Mouse (Mus musculus): Measurements from ENCODE around the gene Zfp704.

Zfp704 gene

GRCm38 (mm10) chr3:9513703-9514110 is 96.2 kb downstream of the Zfp704 start:
- DNase-seq = no peak

- no peak for DNase-seq
Observed at GRCm38 (mm10) chr3:9512199-9512598, 97.7 kb downstream of the Zfp704 start.

GRCm38 (mm10) chr3:9505692-9506211 is 104.1 kb downstream of the Zfp704 start:
- DNase-seq = no peak

- DNase-seq = no peak
Observed at GRCm38 (mm10) chr3:9504371-9504770, 105.5 kb downstream of the Zfp704 start.

GRCm38 (mm10) chr3:9500725-9501124 is 109.2 kb downstream of the Zfp704 start:
- peak in 1 of 2 experiments; percentile 28 for DNase-seq

DNA sequence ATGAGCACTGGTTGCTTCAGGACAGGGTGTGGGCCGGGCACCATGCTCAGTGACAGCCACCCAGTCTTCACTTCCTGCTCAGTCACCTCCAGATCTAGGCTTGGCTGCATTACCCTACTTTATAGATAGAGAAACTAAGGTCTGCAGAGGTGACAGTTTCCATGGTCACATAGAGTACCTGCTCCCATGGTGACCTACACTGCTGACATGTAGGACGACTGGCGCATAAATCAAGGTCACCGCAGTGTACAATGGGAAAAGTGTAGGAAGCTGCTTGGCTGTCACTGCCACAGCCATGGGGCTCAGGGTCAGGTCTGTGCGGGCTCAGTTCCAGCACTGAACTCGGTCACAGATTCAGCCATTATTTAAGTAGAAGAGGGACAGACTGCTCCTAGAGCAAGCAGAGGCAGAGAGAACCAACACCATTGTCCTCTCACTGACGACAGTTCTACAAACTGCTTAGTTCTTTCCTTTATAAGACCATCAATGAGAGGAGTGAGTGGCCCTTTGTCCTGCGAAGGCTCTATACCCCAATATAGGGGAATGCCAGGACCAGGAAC is 109.8 kb downstream of the Zfp704 start:
- DNase-seq = peak; percentile 7 to 9

- DNase-seq = peak in 1 of 2 experiments; percentile 10
Observed at GRCm38 (mm10) chr3:9499489-9499888, 110.4 kb downstream of the Zfp704 start.

DNA sequence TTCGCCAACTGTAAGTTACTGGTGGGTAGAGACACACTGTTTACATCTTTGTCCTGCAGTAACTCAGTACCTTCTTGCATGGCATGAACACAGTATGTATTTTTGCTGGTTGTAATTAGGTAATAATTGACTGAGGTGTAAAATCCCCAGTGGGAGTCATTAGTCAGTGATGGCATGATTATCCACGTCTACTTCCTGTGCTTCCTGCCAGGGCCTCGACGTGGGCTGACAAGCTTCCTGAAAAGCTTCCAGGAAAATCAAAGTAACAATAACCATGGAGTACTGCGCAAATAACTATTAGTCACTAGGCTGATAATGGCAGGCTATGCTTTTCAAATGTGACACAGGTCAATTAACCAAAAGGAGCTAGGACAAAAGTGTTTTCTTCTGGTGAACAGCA is 112.6 kb downstream of the Zfp704 start:
- DNase-seq = no peak

GRCm38 (mm10) chr3:9491766-9492283 is 118.1 kb downstream of the Zfp704 start:
- DNase-seq = no peak

DNA sequence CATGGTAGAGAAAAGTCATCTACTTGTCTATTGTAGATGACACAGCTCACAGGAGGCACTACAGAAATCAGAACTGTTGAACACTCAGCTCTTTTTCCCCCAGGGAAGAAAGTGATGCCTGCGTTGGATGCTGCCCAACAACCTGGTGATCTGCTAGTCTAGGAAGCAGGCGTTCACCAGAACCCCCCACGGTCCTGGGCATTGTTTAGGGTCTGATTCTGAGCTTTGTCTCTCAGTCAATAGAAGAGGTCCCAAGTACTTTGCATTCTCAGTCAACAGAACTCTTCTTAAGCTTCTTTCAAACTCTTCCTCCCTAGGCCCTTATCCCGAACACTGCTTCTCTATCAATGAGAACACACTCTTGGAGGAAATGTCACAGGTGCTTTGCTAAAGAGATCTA is 122.2 kb downstream of the Zfp704 start:
- no peak for DNase-seq

DNA sequence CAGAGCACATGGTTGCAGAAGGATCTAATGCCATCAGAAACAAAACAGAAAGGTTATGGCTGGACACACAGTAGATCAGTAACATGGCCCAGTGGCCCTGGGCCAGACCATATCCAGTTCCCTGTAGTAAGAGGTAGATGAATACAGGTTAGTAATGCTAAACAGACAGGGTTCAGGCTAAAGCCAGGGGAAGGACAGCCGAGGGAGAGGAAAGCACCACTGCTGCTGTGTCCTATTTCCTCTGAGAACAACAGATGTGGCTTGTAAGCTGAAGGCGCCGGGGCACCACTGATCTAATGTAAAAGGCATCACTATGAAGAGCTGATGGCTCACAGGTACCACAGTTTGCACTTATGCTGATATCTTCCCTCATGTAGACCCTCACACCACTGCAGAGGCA is 124.4 kb downstream of the Zfp704 start:
- no peak for DNase-seq

DNA sequence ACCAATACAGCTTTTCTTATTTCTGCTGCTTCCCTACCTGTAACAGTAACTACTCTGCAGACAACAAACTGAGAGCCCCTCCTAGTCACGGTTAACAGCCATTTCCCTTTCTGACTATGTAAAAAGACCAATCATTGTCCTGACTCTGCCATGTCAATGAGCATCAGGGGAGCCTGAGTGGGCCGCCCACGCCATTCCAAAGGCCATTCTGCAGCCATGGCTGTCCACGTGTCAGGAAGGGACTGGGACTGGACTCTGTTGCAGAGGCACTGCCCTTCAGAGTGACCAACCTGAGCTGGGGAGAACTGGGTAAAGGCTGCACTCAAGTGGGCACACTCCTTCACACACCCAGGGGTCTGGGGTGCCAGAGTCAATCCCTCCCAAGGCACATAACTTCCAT is 127.9 kb downstream of the Zfp704 start:
- DNase-seq = no peak

DNA sequence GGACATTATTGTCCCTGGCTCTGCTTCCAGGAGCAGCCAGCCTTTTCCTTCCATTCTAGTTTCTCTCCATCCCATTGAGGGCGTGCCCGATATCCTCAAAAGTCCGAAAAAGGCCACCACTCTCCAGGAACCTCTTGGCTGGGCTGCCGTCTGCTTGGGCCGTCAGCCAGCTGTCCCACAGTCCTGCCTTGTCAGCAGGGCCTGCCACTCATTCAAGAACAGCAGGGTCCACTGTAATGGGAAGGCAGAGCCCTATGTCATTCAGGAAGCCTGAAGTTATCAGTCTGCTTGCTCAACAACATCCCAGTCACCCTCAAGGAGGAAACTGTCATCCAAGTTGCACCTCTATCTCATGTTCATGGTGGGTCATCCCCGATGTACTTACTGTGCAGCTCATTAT is 128.5 kb downstream of the Zfp704 start:
- DNase-seq = no peak

DNA sequence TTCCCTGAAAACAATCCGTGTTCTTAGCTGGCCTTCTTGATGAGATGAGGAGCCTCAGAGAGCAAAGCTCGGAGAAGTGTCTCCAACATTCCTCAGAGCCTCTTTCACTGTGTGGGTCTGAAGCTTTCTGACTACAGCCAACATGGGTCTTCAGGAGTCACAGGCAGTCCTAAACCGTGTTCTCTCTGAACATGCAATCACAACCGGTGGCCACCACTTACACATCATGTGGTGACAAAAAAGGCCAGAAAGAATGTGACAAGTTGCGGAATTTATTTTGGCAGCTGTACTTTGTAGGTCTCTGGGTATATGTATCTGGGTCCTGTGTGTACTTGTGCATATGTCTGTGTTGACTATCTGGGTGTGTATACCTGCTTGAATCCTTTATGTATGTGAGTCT is 128.9 kb downstream of the Zfp704 start:
- DNase-seq = no peak

GRCm38 (mm10) chr3:9477386-9477785 is 132.5 kb downstream of the Zfp704 start:
- no peak for DNase-seq

- no peak for DNase-seq
Observed at GRCm38 (mm10) chr3:9476336-9476735, 133.5 kb downstream of the Zfp704 start.

DNA sequence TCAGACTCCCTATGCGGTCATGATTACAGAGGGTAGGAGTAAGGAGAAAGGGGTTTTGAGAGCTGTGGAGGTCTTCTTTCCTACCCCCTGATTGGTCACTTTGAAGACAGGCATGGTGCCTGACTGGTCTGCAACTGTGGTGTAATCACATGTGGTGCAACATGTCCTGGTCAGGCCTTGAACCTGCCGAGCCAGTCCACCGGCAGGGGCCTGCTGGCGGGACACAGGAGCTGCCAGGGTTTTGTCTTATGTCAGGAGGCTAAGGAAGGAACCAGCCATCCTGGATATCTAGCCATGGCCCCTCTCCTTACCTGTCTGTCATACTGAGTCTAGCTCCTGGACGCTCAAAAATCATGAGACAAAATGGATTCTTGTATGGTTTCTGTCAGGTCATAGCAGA is 134.4 kb downstream of the Zfp704 start:
- no peak for DNase-seq

DNA sequence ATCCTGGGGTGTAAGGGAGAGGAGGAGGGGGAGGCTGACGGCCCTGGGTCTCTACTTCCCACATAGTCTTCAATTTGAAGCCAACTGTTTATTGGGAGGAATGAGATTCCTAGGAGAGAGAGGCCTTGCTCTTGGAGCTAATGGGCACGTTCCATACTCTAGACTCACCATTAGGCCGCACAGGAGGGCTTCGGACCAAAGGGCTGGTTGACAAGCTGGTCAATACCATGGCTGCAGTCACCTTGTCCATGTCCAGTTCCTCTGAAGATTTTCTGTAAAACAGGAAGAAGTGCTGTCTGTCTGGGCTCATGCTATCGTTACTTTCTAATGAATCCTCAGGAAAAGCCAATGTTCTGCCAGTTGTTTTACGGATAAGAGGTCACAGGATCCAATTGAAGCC is 135.6 kb downstream of the Zfp704 start:
- no peak for DNase-seq

GRCm38 (mm10) chr3:9466287-9466686 is 143.6 kb downstream of the Zfp704 start:
- peak; percentile 53 to 58 for DNase-seq

GRCm38 (mm10) chr3:9465731-9466130 is 144.2 kb downstream of the Zfp704 start:
- no peak for DNase-seq

- no peak for DNase-seq
Observed at GRCm38 (mm10) chr3:9461660-9462059, 148.2 kb downstream of the Zfp704 start.

DNA sequence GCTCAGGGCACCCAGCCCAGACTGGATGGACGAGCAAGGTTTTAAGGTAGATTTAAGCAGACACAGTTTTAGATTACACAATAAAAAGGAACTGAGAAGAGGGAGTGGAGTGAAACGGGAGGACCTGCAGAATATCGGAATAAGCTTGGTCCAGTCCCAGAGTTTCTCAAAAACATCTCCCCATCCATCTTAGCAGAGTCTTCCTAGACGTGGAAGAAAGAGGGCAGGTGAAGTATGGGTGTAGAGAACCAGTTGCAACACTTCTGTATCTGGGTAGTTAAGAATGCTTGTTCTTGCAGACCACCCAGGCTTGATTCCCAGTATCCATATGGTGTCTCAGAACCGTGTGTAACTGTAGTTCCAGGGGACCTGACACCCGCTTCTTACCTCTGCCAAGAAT is 149.6 kb downstream of the Zfp704 start:
- no peak for DNase-seq

DNA sequence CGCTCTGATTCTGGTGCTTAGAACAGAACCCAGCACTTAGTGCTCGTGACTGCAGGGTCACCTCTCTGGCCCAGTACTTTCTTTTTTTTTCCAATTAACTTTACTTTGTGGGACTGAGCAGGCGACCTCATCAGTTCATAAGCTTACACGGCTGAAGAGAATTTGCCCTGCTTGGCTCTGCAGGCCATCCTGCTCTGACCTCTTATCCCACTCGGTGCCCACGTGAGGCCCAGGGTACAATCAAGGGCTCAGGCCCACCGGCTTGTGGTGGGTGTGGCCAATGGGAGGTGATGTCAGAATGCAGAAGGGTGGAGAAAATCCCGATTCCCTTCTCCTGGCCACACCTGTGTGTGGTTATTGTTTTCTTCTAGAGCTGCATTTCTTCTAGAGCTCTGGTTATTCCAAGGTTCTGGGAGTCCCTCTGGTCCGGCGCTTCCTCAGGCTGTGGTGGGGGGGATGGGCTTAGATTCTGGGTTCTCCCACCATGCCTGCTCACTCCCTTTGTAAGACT is 153.4 kb downstream of the Zfp704 start:
- no peak for DNase-seq

- DNase-seq = no peak
Observed at GRCm38 (mm10) chr3:9455351-9455750, 154.5 kb downstream of the Zfp704 start.

Measured in B cell, adult 2 months (primary cell).